Mouse (Mus musculus) adrenal gland, adult 8-10 months (tissue): ENCODE measurements at regions not wholly inside any gene's neighbourhood (a gene's known extent, or its start where the extent isn't known, plus 50 kb on each side); places are given as distances from the start of the nearest gene placed in this dataset.

Experiments used
- DNase-seq: peaks from one replicate; pipeline ENCODE4 v3.0.0; 2022

- DNase-seq, result no peak
Observed at GRCm38 (mm10) chr12:52622398-52622797, 76.8 kb upstream of the Akap6 start.

GRCm38 (mm10) chr12:52623416-52624108, 75.6 kb upstream of the Akap6 start:
- no peak for DNase-seq

- DNase-seq, result no peak
Observed at GRCm38 (mm10) chr12:52624871-52625270, 74.3 kb upstream of the Akap6 start.

- DNase-seq, result peak; percentile 58
Observed at GRCm38 (mm10) chr12:52628771-52629170, 70.4 kb upstream of the Akap6 start.

GRCm38 (mm10) chr12:52635121-52635878, 63.9 kb upstream of the Akap6 start:
- DNase-seq, result no peak

GRCm38 (mm10) chr12:52636186-52636881, 62.8 kb upstream of the Akap6 start:
- peak; percentile 33 for DNase-seq

- no peak for DNase-seq
Observed at GRCm38 (mm10) chr12:52636920-52637319, 62.3 kb upstream of the Akap6 start.

GRCm38 (mm10) chr12:52637506-52638249, 61.5 kb upstream of the Akap6 start:
- no peak for DNase-seq

GRCm38 (mm10) chr12:52638461-52638860, 60.7 kb upstream of the Akap6 start:
- DNase-seq, result no peak

- DNase-seq, result no peak
Observed at GRCm38 (mm10) chr12:52644059-52644458, 55.1 kb upstream of the Akap6 start.
